Mouse (Mus musculus) heart, postnatal 0 days (tissue): Measurements from ENCODE around the gene Dlst.

Experiments used
- CTCF ChIP-seq: IDR thresholded peaks from 2 replicates; pipeline ENCODE4 v1.5.1; 2016; ENCODE audit warnings: antibody characterized with exemption, control low read depth, low read depth
- EP300 ChIP-seq: IDR thresholded peaks from 2 replicates; pipeline ENCODE4 v1.6.1; 2016; ENCODE audit warnings: antibody characterized with exemption, low read depth

- TF ChIP-seq CTCF (no peak), EP300 (no peak)
Observed at GRCm38 (mm10) chr12:85177740-85178239, 67.2 kb downstream of the Dlst start, which contains the start of gene Pgf.
